Mouse (Mus musculus) right cerebral cortex, postnatal 14 days (tissue): Measurements from ENCODE around the gene Gdpd2.

Experiments used
- DNase-seq: peaks from one replicate; pipeline ENCODE4 v3.0.0; 2022

Gene Gdpd2

GRCm38 (mm10) chrX:100778397-100778796 lies 48.7 kb downstream of the Gdpd2 start:
- no peak for DNase-seq
